ENCODE assay signal across 8 mouse cellular contexts in genomic region chr17:65930960-65931359, GRCm38 (mm10). TPM values are rescaled to one million over a fixed set of nuclear protein-coding genes. Genes with fewer than 3 reads are reported as not detected.
DNase-seq lines count a peak whose midpoint lies in the region; ATAC-seq and TF ChIP-seq lines count a peak whose summit lies in the region.

No protein-coding gene starts in this region.

- no peaks in the 10 kb centered on the region for H3K79me2 ChIP-seq in heart, adult 2 months (replicated peaks; ENCODE audit: control insufficient read depth, insufficient read depth, low read length)
- no peaks in the 10 kb centered on the region for H3K79me2 ChIP-seq in C2C12 (ENCODE audit: control insufficient read depth, insufficient read depth)

- H3K36me3 ChIP-seq in heart, adult 2 months (ENCODE audit: control insufficient read depth, insufficient read depth, low read length) = peaks cover 3% of the 10 kb centered on the region
- H3K36me3 ChIP-seq in heart, embryonic 11.5 days (ENCODE audit: control insufficient read depth, insufficient read depth, low read length) = peaks cover 12% of the 10 kb centered on the region
- H3K36me3 ChIP-seq in C2C12 (ENCODE audit: control insufficient read depth, insufficient read depth) = peaks cover 17% of the 10 kb centered on the region
- peaks cover 32% of the 10 kb centered on the region for H3K36me3 ChIP-seq in lung, embryonic 15.5 days

- no peak for TF ChIP-seq CTCF in heart, adult 2 months (IDR thresholded peaks at IDR 0.05)
- no peak for TF ChIP-seq CTCF in C2C12 (IDR thresholded peaks at IDR 0.05; ENCODE audit: control insufficient read depth, insufficient read depth, insufficient read length)

- WGBS in heart, adult 2 months = 43% methylated on average over 6 of the region's 6 CpGs
- WGBS in heart, embryonic 11.5 days (ENCODE audit: insufficient replicate concordance) = 86% methylated on average over 6 of the region's 6 CpGs
- 50% methylated on average over 6 of the region's 6 CpGs for WGBS in lung, embryonic 15.5 days

- H3K27me3 ChIP-seq in heart, adult 2 months (ENCODE audit: control insufficient read depth, insufficient read depth, low read length) = no peaks in the 10 kb centered on the region
- H3K27me3 ChIP-seq in heart, embryonic 11.5 days (ENCODE audit: control insufficient read depth, insufficient read depth, low read length) = no peaks in the 10 kb centered on the region
- H3K27me3 ChIP-seq in C2C12 (ENCODE audit: control insufficient read depth, insufficient read depth, insufficient read length) = no peaks in the 10 kb centered on the region
- H3K27me3 ChIP-seq in lung, embryonic 15.5 days = no peaks in the 10 kb centered on the region

- intact Hi-C loops in heart, adult 2 months (cut with DNase I) = no loop called here

- peak overlapping the region; percentile 3; the same call in 1 of the 2 replicates for H3K27ac ChIP-seq in heart, adult 2 months
- H3K27ac ChIP-seq in heart, embryonic 11.5 days (ENCODE audit: low read depth, low read length) = no peak overlapping the region
- H3K27ac ChIP-seq in lung, embryonic 15.5 days = peak overlapping the region; percentile 40; the same call in 1 of the 2 replicates

- no peak for ATAC-seq in heart, embryonic 11.5 days (replicated peaks; ENCODE audit: insufficient number of reproducible peaks, low FRiP score, low TSS enrichment)
- peak; percentile 89 for ATAC-seq in lung, embryonic 15.5 days (ENCODE audit: borderline replicate concordance, extremely low read depth, low FRiP score, low TSS enrichment)

- H3K9me3 ChIP-seq in heart, embryonic 11.5 days (replicated peaks; ENCODE audit: control insufficient read depth, low read length) = no peaks in the 10 kb centered on the region
- no peaks in the 10 kb centered on the region for H3K9me3 ChIP-seq in lung, embryonic 15.5 days

- no peak overlapping the region for H3K9ac ChIP-seq in heart, adult 2 months (ENCODE audit: low read depth, low read length)
- no peak overlapping the region for H3K9ac ChIP-seq in heart, embryonic 11.5 days (ENCODE audit: low read depth, low read length)
- H3K9ac ChIP-seq in lung, embryonic 15.5 days = no peak overlapping the region

- TF ChIP-seq EP300 in heart, adult 2 months (IDR thresholded peaks at IDR 0.05; ENCODE audit: insufficient read depth, low read depth, low read length) = peak; percentile 71; the same call in 1 of the 2 replicates

- DNase-seq in heart, adult 2 months = peak in 1 of 2 experiments; percentile 60
- DNase-seq in cerebellum, adult 9-11 months = peak; percentile 80
- peak; percentile 80 to 86 for DNase-seq in heart, adult 9 months (ENCODE audit: low spot score in 2 of 2)
- no peak for DNase-seq in yolk sac, embryonic 10.5 days (ENCODE audit: low spot score)
- DNase-seq in spleen, postnatal 36 days (ENCODE audit: low spot score in 2 of 2) = no peak

- peak; percentile 42; the same call in 1 of the 2 replicates for TF ChIP-seq POLR2A in heart, adult 2 months (IDR thresholded peaks at IDR 0.05; ENCODE audit: insufficient read depth, low read depth, low read length)

- peaks cover 7% of the 10 kb centered on the region for H3K4me1 ChIP-seq in heart, adult 2 months (ENCODE audit: control insufficient read depth, insufficient read depth, low read length)
- peaks cover 4% of the 10 kb centered on the region; the same call in 1 of the 2 replicates for H3K4me1 ChIP-seq in heart, embryonic 11.5 days (ENCODE audit: control insufficient read depth, insufficient read depth, low read length)
- H3K4me1 ChIP-seq in lung, embryonic 15.5 days = peaks cover 9% of the 10 kb centered on the region

- no peaks in the 10 kb centered on the region for H3K79me3 ChIP-seq in C2C12 (ENCODE audit: low read depth)

- no peak overlapping the region for H3K4me3 ChIP-seq in heart, adult 2 months
- no peak overlapping the region for H3K4me3 ChIP-seq in heart, embryonic 11.5 days (ENCODE audit: low read depth, low read length)
- H3K4me3 ChIP-seq in C2C12 (ENCODE audit: insufficient read depth, poor library complexity, severe bottlenecking) = no peak overlapping the region
- no peak overlapping the region for H3K4me3 ChIP-seq in lung, embryonic 15.5 days

- no peak overlapping the region for H3K4me2 ChIP-seq in heart, embryonic 11.5 days
- no peak overlapping the region for H3K4me2 ChIP-seq in lung, embryonic 15.5 days

- no peak overlapping the region for H3ac ChIP-seq in C2C12 (ENCODE audit: control insufficient read depth, insufficient read length, low read depth)

TF ChIP-seq in C2C12, 6 proteins besides CTCF, POLR2A, EP300 and RAD21:
- TF ChIP-seq CEBPB (IDR thresholded peaks at IDR 0.05; ENCODE audit: low read depth) (peak; percentile 88), MYOG (IDR thresholded peaks at IDR 0.05; ENCODE audit: control insufficient read depth, extremely low read depth, insufficient read length) (no peak)

RNA-seq across cellular contexts. Expression of gene Twsg1, which starts 20.1 kb away (rescaled TPM):
- total RNA-seq in heart, adult 2 months (2021) = 10 to 100 TPM; 76.1 to 79.0 TPM
- polyA plus RNA-seq in heart, adult 2 months (2012; rRNA removed) = 41.7 and 83.0 TPM in 2 replicates
- 86.8 and 93.6 TPM in 2 replicates for polyA plus RNA-seq in heart, embryonic 11.5 days (2014; fragmentation: Nextera tagmentation; extraction: Ambion mirVana)
- polyA plus RNA-seq in C2C12 (2012; fragmentation: generic; extraction: Trizol) = 18.8 TPM
- 128 and 130 TPM in 2 replicates for polyA plus RNA-seq in lung, embryonic 15.5 days (2015; fragmentation: Nextera tagmentation; extraction: Ambion mirVana)

RNA-seq across cellular contexts. Expression of gene Ralbp1, which starts 45.4 kb away (rescaled TPM):
- total RNA-seq in heart, adult 2 months (2021) = 10 to 100 TPM; 36.0 to 39.1 TPM
- polyA plus RNA-seq in heart, adult 2 months (2012; rRNA removed) = 16.5 and 20.3 TPM in 2 replicates
- polyA plus RNA-seq in heart, embryonic 11.5 days (2014; fragmentation: Nextera tagmentation; extraction: Ambion mirVana) = 46.9 and 47.5 TPM in 2 replicates
- 21.9 TPM for polyA plus RNA-seq in C2C12 (2012; fragmentation: generic; extraction: Trizol)
- 74.2 and 81.9 TPM in 2 replicates for polyA plus RNA-seq in lung, embryonic 15.5 days (2015; fragmentation: Nextera tagmentation; extraction: Ambion mirVana)

Comparison
In these comparisons a context has a peak if more than half of its experiments do, and no peak if none do; other contexts are left out.
1. DNase-seq: peak in cerebellum, adult 9-11 months (single experiment) and heart, adult 9 months (2 of 2); none in yolk sac, embryonic 10.5 days (single experiment) and spleen, postnatal 36 days (0 of 2).